Mouse (Mus musculus): ENCODE measurements around the gene Crb2.

Gene Crb2

GRCm38 (mm10) chr2:37776016-37776415 is at the start of gene Crb2:
Gene Crb2 (plus strand): TSS chr2:37776249.
- no peak for DNase-seq (ENCODE audit: low read depth)

GRCm38 (mm10) chr2:37731241-37731801 is 44.7 kb upstream of the Crb2 start:
- no peak for DNase-seq (ENCODE audit: low read depth)

DNA sequence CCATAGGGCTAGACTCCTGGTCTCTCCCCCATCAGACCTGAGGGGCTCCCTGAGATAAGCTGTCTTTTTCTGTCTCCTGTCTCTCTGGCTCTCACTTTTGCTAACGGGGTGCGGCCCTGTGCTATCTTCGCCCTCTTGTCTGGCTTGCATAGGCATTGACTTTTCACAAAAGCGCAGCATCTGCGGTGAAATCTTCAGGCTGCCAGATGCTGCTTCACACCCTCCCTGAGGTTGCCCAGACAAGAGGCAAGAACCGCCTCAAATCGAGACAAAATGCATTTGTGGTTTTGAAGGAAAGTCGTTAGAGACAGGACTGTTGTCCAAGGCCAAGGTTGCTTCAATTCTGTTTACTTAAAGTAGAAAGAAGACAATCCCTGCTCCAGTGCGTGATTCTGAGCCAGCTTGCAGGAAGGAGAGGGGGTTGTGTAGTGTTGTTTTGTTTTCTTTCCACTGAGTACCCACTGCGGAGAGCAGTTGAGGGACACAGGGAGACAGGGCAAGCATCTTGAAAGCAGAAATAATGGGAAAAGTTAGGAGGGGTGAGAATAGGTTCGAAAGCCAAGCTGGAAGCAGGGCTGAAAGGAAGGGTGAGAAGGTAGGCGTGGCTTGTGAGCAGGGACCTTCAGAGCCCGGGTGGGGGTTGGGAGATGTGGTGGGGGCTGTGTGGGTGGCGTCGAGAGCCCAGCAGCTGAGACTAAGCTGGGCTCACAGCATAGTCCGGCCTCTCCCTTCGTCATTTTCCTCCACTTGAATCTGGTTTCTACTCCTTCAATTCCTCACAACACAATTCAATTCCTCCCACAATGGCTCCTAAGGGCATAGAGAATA is 40.9 kb upstream of the Crb2 start:
- DNase-seq (ENCODE audit: low read depth): no peak

GRCm38 (mm10) chr2:37735807-37736188 is 40.3 kb upstream of the Crb2 start:
- no peak for DNase-seq (ENCODE audit: low read depth)

DNA sequence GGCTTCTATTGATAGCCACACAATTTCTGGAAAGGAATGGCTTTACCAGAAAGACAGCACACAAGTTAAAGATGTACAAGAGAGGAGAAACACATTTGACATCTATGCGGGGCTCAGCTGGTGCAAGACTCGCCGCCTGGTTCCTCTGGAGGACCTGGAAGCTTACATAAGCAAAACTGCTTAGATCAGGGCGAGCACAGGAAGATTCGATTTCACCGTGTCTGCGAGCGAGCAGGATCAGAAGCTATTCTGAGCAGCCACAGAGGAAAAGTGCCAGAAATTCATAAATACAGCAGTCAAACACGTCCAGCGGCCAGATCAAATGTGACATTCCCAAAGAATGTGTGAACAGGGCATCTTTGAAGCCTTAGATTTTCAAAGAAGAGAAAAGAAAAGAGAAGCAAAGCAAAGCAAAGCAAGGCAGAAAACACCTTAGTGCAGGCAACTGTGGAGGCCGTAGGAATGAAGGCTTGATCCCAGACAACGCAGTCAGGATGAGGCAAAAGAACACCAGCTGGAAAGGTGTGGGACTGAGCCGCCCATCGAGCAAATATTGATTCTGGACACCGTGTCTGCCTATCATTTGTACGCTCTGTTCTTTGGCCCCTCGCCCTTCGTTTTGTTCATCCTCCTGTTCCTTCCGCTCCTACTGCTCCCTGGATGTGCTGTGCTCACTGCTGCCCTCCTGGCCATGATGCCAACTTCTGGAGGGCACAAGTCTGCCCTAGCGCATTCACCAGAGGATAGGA is 34.1 kb upstream of the Crb2 start:
- DNase-seq (ENCODE audit: low read depth): no peak

DNA sequence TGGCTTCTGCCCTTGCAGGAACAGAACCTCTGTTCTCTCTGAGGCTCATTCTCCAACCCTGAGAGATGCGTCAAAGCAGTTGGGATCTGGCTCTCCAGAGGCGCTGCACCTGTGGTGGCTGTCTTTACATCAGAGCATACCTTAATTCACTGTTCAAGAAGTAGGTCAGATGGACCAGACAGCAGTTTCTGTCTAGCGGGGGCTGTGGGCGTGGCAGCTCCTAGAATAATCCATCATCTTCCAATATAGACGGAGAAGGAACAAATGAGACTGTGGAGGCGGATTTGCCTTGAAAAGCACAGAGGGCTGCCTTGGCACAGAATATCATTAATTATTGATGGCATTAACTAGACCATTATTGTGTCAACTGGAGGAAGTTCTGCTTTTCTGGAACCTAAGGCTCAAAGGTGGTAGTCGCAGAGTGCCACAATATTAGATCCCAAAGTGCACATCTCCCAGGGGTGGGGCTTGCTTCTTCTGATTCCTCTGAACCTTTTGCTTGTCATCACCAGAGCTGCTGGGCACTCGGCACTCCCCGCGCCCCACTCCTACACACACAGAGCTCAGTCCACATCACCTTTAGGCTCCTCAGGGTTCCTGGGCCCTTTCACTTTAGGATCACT is 31.2 kb upstream of the Crb2 start:
- no peak for DNase-seq (ENCODE audit: low read depth)

DNA sequence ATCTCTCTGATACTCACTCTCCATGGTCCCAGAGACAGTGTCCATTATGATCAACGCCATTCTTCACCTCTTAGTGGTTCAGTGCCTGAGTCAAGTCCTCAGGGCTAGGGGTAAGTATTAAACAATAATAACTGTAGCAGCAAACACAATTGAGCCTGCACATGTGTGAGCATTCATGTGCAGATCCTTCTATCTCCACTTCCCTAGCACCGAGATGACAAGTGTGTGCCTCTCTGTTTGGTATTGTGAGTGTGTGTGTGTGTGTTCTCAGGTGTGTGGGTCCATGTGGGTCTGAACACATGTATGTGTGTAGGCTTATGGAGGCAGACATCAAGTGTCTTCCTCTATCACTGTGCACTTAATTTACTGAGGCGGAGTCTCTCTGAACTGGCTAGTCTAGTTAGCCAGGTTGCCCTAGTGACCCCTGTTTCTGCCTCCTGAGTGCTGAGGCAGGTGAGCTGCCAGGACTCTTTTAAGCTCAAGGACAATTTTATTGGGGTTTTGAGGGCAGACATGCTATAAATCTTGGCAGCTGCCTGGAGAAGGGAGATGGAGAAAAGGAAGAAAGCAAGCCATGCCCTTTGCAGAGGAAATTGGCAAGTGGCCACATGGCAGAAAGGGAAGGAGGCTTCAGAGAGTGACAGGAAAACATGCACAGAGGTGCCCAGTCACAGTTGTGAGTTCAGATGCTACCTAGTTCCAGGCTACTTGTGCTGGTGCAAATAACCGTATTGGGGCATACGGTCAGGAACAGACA is 29.6 kb upstream of the Crb2 start:
- DNase-seq (ENCODE audit: low read depth): no peak

- DNase-seq (ENCODE audit: low read depth): no peak
Measured at GRCm38 (mm10) chr2:37747909-37748308, 28.1 kb upstream of the Crb2 start.

- no peak for DNase-seq (ENCODE audit: low read depth)
Measured at GRCm38 (mm10) chr2:37748442-37749066, 27.5 kb upstream of the Crb2 start.

- no peak for DNase-seq (ENCODE audit: low read depth)
Measured at GRCm38 (mm10) chr2:37749323-37749722, 26.7 kb upstream of the Crb2 start.

DNA sequence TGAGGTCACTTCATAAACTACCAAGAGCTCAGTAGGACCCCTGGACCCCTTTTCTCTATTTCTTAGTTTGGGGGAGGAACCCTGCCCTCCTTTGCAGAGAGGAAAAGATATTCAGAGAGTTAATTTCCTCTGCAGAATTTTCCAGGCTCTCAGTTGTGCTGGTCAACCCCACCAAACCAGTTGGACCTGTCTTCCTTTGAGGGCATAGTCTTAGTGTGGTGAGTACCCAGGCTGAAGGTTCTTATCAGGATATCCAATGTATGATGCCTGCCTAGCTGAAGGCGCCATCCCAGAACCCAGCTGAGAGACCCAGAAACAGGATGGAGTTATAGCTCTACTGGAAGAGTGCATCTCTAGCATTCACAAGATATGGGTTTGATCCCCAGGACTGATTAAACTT is 24.9 kb upstream of the Crb2 start:
- no peak for DNase-seq (ENCODE audit: low read depth)

- no peak for DNase-seq (ENCODE audit: low read depth)
Measured at GRCm38 (mm10) chr2:37756220-37756930, 19.7 kb upstream of the Crb2 start.

GRCm38 (mm10) chr2:37757016-37757415 is 19.0 kb upstream of the Crb2 start:
- no peak for DNase-seq (ENCODE audit: low read depth)

- no peak for DNase-seq (ENCODE audit: low read depth)
Measured at GRCm38 (mm10) chr2:37757784-37758183, 18.3 kb upstream of the Crb2 start.

GRCm38 (mm10) chr2:37758343-37759015 is 17.6 kb upstream of the Crb2 start:
- DNase-seq (ENCODE audit: low read depth): no peak

- no peak for DNase-seq (ENCODE audit: low read depth)
Measured at GRCm38 (mm10) chr2:37760633-37761032, 15.4 kb upstream of the Crb2 start.

DNA sequence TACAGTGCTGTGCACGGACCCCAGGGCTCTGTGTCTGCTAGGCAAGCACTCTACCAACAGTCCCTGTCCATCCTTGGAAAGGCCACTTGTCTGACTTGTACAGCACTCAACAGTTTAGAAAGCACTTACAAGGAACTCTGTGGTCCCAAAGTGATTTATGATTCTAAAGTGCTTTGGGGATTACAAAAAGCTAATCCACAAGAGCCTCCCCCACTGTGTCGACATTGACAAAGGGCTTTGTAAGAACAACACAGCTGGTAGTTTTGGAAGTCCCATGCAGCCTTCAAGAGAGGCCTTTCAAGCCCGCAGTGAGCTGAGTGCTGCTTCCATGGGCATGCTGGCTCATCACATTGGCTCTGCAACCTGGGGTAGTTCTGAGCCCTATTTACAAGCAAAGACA is 12.4 kb upstream of the Crb2 start:
- no peak for DNase-seq (ENCODE audit: low read depth)

DNA sequence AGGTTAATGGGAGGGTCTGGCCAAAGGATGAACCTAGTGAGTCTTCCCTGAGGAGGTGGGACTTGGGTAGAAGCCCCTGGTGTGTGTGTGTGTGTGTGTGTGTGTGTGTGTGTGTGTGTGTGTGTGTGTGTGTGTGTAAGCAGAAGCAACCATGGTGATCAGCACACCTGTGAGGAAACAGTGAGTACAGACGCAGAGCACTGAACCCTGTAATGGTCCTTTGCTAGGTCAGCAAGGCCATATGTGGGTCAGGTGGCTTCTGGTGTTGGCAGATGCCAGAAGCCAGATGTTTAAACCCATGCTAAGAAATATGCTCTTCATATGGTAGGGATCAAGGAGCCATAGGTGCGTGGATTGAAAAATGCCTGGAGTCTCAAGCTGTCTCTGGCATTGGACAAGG is 11.5 kb upstream of the Crb2 start:
- DNase-seq (ENCODE audit: low read depth): no peak

GRCm38 (mm10) chr2:37765082-37765483 is 11.0 kb upstream of the Crb2 start:
- no peak for DNase-seq (ENCODE audit: low read depth)

Data from c-Kit-positive CD71-positive TER-119-negative erythroid progenitor cells, embryonic 14.5 days (primary cell).